Mouse (Mus musculus): Measurements from ENCODE around the gene Ccdc114. TPM values are rescaled to one million over a fixed set of nuclear protein-coding genes. Genes with fewer than 3 reads are reported as not detected.

Ccdc114 gene
- total RNA-seq, 2 experiments from 2014 or later: 0.18 to 0.21 TPM

- DNase-seq (ENCODE audit: low spot score): no peak
Observed at GRCm38 (mm10) chr7:45974512-45974911, 50.6 kb downstream of the Ccdc114 start.

- DNase-seq (ENCODE audit: low spot score): no peak
Observed at GRCm38 (mm10) chr7:45981612-45982011, 57.7 kb downstream of the Ccdc114 start.

GRCm38 (mm10) chr7:45986893-45987292 is 63.0 kb downstream of the Ccdc114 start:
- no peak for DNase-seq (ENCODE audit: low spot score)

GRCm38 (mm10) chr7:45988344-45988743 is 64.5 kb downstream of the Ccdc114 start:
- DNase-seq (ENCODE audit: low spot score): no peak

GRCm38 (mm10) chr7:45992470-45992869 is 68.6 kb downstream of the Ccdc114 start:
- no peak for DNase-seq (ENCODE audit: low spot score)

Other genes starting within 250 kb of the Ccdc114 start
- under 1 TPM; 0.14 to 0.26 TPM for gene Ntn5, start 240.1 kb upstream of the Ccdc114 start, total RNA-seq (2021)
- under 1 TPM; 0.09 TPM for gene Sec1, start 229.7 kb upstream of the Ccdc114 start, total RNA-seq (2021)
- 10 to 100 TPM; 11.1 to 17.3 TPM for gene Car11, start 224.2 kb upstream of the Ccdc114 start, total RNA-seq (2021)
- gene Dbp, start 219.0 kb upstream of the Ccdc114 start, total RNA-seq (2021): 10 to 100 TPM; 19.4 to 22.9 TPM
- 100 to 1,000 TPM; 442 to 461 TPM for gene Rpl18, start 208.6 kb upstream of the Ccdc114 start, total RNA-seq (2021)
- 10 to 100 TPM; 15.2 to 15.6 TPM for gene Sphk2, start 206.1 kb upstream of the Ccdc114 start, total RNA-seq (2021)
- gene Fam83e, start 202.9 kb upstream of the Ccdc114 start, total RNA-seq (2021): under 1 TPM in 1 of 2 experiments, not detected in 1; 0.18 TPM
- gene Spaca4, start 198.3 kb upstream of the Ccdc114 start, total RNA-seq (2021): not detected
- not detected for gene Lmtk3, start 140.3 kb upstream of the Ccdc114 start, total RNA-seq (2021)
- not detected for gene Sult2b1, start 139.4 kb upstream of the Ccdc114 start, total RNA-seq (2021)
- gene Cyth2, start 109.5 kb upstream of the Ccdc114 start, total RNA-seq (2021): 10 to 100 TPM; 25.3 to 34.6 TPM
- under 1 TPM in 1 of 2 experiments, not detected in 1; 0.28 TPM for gene Kcnj14, start 99.3 kb upstream of the Ccdc114 start, total RNA-seq (2021)
- gene Grwd1, start 93.1 kb upstream of the Ccdc114 start, total RNA-seq (2021): 10 to 100 TPM; 13.4 to 14.3 TPM
- gene Kdelr1, start 51.3 kb upstream of the Ccdc114 start, total RNA-seq (2021): 10 to 100 TPM; 62.0 to 65.6 TPM
- gene Grin2d, start 45.7 kb upstream of the Ccdc114 start, total RNA-seq (2021): under 1 TPM; 0.11 to 0.17 TPM
- not detected for gene Syngr4, start 27.4 kb upstream of the Ccdc114 start, total RNA-seq (2021)
- 10 to 100 TPM; 56.7 to 59.4 TPM for gene Tmem143, start 27.1 kb upstream of the Ccdc114 start, total RNA-seq (2021)
- gene Emp3, start 2.7 kb upstream of the Ccdc114 start, total RNA-seq (2021): 10 to 100 TPM in 1 of 2 experiments, 1 to 10 TPM in 1; 7.8 to 15.1 TPM
- gene Abcc6, start 106.2 kb downstream of the Ccdc114 start, total RNA-seq (2021): under 1 TPM in 1 of 2 experiments, not detected in 1; 0.17 TPM
- gene Nomo1, start 109.6 kb downstream of the Ccdc114 start, total RNA-seq (2021): 10 to 100 TPM; 81.7 to 91.1 TPM
- 100 to 1,000 TPM; 121 to 133 TPM for gene Kcnj11, start 176.7 kb downstream of the Ccdc114 start, total RNA-seq (2021)